Mouse (Mus musculus) limb, embryonic 11.5 days (tissue): ENCODE measurements at regions not wholly inside any gene's neighbourhood (a gene's known extent, or its start where the extent isn't known, plus 50 kb on each side); places are given as distances from the start of the nearest gene placed in this dataset.

Experiments
- ATAC-seq: fragments of 200-750 bp; cut with Nextera tagmentation; 2 replicates; pipeline ENCODE4 v1.8.0; 2017; ENCODE audit warnings: low read depth; ENCODE audit not compliant: insufficient number of reproducible peaks, low FRiP score, low TSS enrichment
- DNase-seq: peaks from one replicate; pipeline ENCODE4 v3.0.0-alpha.2; 2015; ENCODE audit warnings: low spot score
- H3K27ac ChIP-seq: fragments of 300-500 bp; sonication (generic); replicated peaks from 2 replicates; pipeline ENCODE4 v1.5.1; 2014; ENCODE audit warnings: low read depth, mild to moderate bottlenecking, low read length
- H3K27me3 ChIP-seq: fragments of 300-500 bp; sonication (generic); 2 replicates; pipeline ENCODE4 v1.6.1; 2014; ENCODE audit warnings: mild to moderate bottlenecking, low read length, mixed read lengths; ENCODE audit not compliant: control insufficient read depth, insufficient read depth
- H3K36me3 ChIP-seq: fragments of 300-500 bp; sonication (generic); 2 replicates; pipeline ENCODE4 v1.6.1; 2014; ENCODE audit warnings: mild to moderate bottlenecking, low read length, moderate library complexity, mixed read lengths; ENCODE audit not compliant: control insufficient read depth, insufficient read depth
- H3K4me1 ChIP-seq: fragments of 300-500 bp; sonication (generic); 2 replicates; pipeline ENCODE4 v1.6.1; 2014; ENCODE audit warnings: low read length, mixed read lengths; ENCODE audit not compliant: control insufficient read depth, insufficient read depth
- H3K4me2 ChIP-seq: fragments of 300-500 bp; sonication (generic); 2 replicates; pipeline ENCODE4 v1.6.1; 2014; ENCODE audit warnings: low read depth, mild to moderate bottlenecking, moderate library complexity; ENCODE audit not compliant: severe bottlenecking
- H3K4me3 ChIP-seq: fragments of 300-500 bp; sonication (generic); 2 replicates; pipeline ENCODE4 v1.5.1; 2014; ENCODE audit warnings: low read depth, low read length
- H3K9ac ChIP-seq: fragments of 300-500 bp; sonication (generic); 2 replicates; pipeline ENCODE4 v1.6.1; 2014; ENCODE audit warnings: mild to moderate bottlenecking, low read length
- H3K9me3 ChIP-seq: fragments of 300-500 bp; sonication (generic); 2 replicates; pipeline ENCODE4 v1.6.1; 2016; ENCODE audit warnings: low read length; ENCODE audit not compliant: control insufficient read depth
- WGBS: fragments of 180-500 bp; shearing (Covaris S2); extraction: QIAGEN DNeasy Blood & Tissue Kit; methylation state at CpG from one replicate; pipeline ENCODE4 v1.1.7; 2014; 5-methylcytosine and 5-hydroxymethylcytosine counted together

DNA sequence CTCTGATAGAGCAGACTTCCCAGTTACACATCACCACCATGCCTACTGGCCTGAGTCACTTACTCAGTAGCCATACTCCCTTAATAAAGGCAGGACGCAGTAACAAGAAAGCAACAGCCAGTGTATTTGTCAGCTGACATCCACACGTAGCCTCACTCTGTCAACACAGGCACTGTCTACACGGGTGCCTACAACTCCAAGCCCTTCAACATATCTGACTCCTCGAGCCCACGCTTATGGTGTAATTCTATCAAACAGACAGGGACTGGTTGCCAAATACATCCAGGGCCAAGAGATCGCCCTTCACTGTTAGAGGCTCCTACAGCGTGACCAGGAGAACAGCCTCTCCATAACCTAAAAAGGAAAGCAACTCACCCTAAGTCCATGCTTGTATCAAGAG lies 188.1 kb upstream of the Spred2 start:
- no peaks in the 10 kb centered on the region for H3K27me3 ChIP-seq
- H3K36me3 ChIP-seq: no peaks in the 10 kb centered on the region
- no peaks in the 10 kb centered on the region; the same call in 1 of the 2 replicates for H3K9me3 ChIP-seq
- H3K4me3 ChIP-seq: no peak overlapping the region
- DNase-seq (no peak), ATAC-seq (no peak)
- no peak overlapping the region for H3K9ac ChIP-seq
- no peak overlapping the region for H3K4me2 ChIP-seq
- peaks cover 27% of the 10 kb centered on the region for H3K4me1 ChIP-seq
- 87% methylated on average over 7 of the region's 7 CpGs for WGBS
- H3K27ac ChIP-seq: no peak overlapping the region

DNA sequence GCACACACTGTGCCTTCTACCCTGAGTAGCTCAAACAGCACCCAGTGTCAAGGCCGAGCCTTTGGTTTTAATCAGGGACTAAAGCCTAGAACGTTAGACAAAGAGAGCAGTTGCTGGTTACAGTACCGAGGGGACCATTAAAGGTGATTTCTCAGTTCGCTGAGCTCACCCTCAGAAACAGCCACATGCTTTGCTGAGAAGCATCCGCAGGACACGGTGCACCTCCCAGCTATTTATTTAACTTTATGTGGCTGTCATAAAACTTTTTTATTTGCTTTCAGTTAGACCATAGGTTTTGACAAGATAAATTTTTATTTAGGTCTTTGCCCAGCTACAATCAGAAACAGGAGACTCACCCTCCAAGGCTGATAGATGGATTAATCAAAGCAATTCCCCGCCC lies 187.2 kb upstream of the Spred2 start:
- H3K9me3 ChIP-seq: no peaks in the 10 kb centered on the region; the same call in 1 of the 2 replicates
- H3K9ac ChIP-seq: no peak overlapping the region
- H3K4me3 ChIP-seq: no peak overlapping the region
- WGBS: 10% methylated on average over 7 of the region's 7 CpGs
- peaks cover 27% of the 10 kb centered on the region for H3K4me1 ChIP-seq
- ATAC-seq (no peak), DNase-seq (no peak)
- H3K36me3 ChIP-seq: no peaks in the 10 kb centered on the region
- no peak overlapping the region for H3K4me2 ChIP-seq
- H3K27me3 ChIP-seq: no peaks in the 10 kb centered on the region
- peak overlapping the region; percentile 33; the same call in 1 of the 2 replicates for H3K27ac ChIP-seq

DNA sequence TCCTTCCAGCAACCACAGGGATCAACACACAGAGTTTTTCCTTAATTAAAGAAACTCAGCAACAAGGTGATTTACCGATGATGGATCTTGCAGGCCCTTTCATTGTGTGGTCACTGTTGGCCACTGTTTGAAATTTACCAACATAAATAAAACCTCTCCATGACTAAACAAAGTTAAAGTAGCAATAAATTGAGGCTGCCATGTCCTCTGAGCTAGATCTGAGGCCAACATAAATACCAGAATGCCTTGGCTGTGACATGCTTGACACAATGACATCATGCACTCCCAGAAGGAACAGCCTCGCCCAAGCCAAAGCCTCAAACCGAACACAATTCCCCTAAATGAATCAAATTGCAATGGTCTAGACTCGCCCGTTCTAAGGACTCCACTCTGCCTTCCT lies 186.8 kb upstream of the Spred2 start:
- Histone ChIP-seq H3K36me3 (no peaks in the 10 kb centered on the region), H3K9ac (no peak overlapping the region), H3K4me1 (peaks cover 27% of the 10 kb centered on the region), H3K4me2 (no peak overlapping the region), H3K4me3 (no peak overlapping the region), H3K27ac (no peak overlapping the region), H3K27me3 (no peaks in the 10 kb centered on the region), H3K9me3 (no peaks in the 10 kb centered on the region; the same call in 1 of the 2 replicates)
- 18% methylated on average over 5 of the region's 5 CpGs for WGBS
- DNase-seq: no peak
- peak; percentile 48; the same call in 1 of the 2 replicates for ATAC-seq

DNA sequence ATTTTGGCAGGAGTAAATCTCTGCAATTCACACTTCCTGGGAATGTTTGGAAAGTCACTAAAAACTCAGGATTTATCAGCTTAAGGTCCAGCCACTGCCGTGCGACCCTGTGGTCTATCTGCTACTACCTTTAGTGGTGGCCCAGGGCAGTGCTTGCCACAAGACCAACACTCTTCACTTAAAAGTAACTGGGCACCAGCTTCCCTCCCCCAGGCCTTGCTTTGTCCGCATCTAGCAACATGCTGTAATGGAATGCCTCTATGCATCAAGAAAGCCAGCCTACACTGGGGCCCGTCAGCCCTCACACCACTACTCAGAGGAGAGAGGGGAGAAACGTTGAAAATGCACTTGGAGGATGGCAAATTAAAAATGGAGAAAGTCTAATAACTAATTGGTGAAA lies 186.4 kb upstream of the Spred2 start:
- Histone ChIP-seq H3K9me3 (no peaks in the 10 kb centered on the region; the same call in 1 of the 2 replicates), H3K4me3 (no peak overlapping the region), H3K27me3 (no peaks in the 10 kb centered on the region), H3K36me3 (no peaks in the 10 kb centered on the region), H3K4me2 (no peak overlapping the region), H3K27ac (no peak overlapping the region), H3K9ac (no peak overlapping the region), H3K4me1 (peaks cover 27% of the 10 kb centered on the region)
- ATAC-seq: peak; percentile 49; the same call in 1 of the 2 replicates
- WGBS: 21% methylated on average over 5 of the region's 5 CpGs
- peak; percentile 52 for DNase-seq

DNA sequence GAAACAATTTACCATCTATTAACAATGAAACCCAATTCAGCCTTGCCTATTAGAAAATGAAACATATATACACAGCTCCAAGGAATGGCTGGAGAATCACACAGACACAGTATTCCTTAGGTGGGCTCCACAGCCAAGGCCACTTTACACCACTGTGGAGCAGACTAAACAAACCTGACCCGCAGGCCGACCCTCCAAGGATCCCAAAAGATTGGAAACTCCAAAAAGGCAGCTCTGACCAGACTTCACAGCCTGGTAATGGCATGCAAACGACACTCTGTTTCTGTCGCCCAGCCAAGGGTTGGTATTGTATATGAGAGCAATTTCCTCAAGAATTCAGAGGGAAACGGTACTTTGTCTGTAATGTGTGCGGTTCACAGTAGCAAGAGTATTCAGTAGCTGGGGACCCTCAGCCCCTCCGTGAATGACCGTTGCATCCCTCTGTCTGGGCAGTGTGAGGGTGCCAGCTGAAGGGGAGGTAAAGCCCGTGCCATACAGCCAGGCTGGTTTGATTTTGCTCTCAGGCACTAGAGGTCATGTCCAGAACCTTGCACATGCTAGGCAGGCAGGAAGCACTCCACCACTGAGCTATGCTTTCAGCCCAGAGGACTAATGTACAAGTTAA lies 184.5 kb upstream of the Spred2 start:
- Histone ChIP-seq H3K4me1 (peaks cover 27% of the 10 kb centered on the region), H3K27me3 (no peaks in the 10 kb centered on the region), H3K4me2 (no peak overlapping the region), H3K9me3 (no peaks in the 10 kb centered on the region), H3K27ac (no peak overlapping the region), H3K9ac (no peak overlapping the region), H3K4me3 (no peak overlapping the region), H3K36me3 (no peaks in the 10 kb centered on the region)
- ATAC-seq (peak; percentile 18; the same call in 1 of the 2 replicates), DNase-seq (no peak)
- WGBS: 36% methylated on average over 9 of the region's 9 CpGs

DNA sequence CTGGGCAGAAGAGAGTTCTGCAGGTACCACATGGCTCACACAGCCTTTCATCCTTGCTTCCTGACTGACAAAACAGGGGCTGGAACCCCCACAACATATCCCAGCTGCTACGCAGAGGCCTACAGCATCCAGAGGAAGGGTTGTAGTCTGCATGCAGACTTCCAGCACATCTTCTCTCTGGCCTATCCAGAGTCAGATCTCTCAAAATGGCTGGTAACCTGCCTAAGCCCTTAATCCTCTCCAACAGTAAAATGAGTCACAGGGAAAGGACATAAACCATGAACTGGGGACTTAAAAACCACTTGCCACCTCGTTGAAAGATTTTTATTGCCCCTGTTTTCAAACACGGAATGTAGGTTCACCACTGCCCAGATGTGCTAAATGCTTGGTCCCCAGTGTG lies 183.6 kb upstream of the Spred2 start:
- Histone ChIP-seq H3K27me3 (no peaks in the 10 kb centered on the region), H3K4me3 (no peak overlapping the region), H3K36me3 (no peaks in the 10 kb centered on the region), H3K27ac (no peak overlapping the region), H3K4me1 (peaks cover 27% of the 10 kb centered on the region), H3K9ac (no peak overlapping the region), H3K4me2 (no peak overlapping the region), H3K9me3 (no peaks in the 10 kb centered on the region)
- ATAC-seq (no peak), DNase-seq (no peak)
- WGBS: 24% methylated on average over 3 of the region's 3 CpGs

DNA sequence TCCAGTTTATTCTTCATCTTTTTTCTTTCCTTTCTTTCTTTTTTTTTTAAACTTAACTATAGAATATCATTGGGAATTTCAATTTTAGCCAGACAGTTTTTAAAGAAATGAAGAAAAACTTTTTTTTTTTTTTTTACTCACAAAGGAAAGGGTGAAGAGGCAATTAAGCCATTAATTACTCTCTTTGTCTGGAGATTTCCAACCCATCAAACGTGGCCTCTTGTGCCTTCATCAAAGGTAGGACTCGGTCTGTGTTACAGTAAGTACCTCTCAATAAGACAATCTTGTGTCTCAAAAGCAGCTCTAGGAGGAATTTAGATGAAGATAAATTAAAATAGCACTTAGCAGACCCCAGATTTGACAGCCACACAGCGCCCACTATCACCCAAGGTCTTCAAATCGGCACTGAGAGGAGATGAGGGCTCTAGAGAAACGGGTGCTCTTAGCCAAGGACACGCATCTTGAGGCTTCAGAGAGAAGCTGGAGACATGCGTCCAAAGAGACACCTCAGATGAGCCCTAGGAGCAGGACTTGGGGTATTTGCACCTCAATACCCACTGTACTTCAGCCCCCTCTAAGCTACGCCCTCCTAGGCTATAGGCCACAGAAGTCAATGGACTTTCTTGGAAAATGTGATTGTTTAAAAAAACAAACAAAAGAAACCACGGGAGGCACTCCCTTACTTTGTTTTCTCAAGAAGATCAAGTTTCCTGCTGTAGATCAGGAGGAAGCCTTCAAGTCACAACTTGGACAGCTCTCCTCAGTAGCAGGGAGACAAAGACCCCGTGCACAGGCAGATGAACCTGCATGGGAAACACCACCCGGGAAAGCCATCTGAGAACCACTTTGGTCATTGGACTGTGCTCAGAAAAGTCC lies 176.8 kb upstream of the Spred2 start:
- no peak overlapping the region for H3K9ac ChIP-seq
- 0 out of 2 replicates have a peak, but pooled peaks cover 3% of the 10 kb centered on the region for H3K4me1 ChIP-seq
- no peak overlapping the region for H3K4me2 ChIP-seq
- WGBS: 56% methylated on average over 11 of the region's 11 CpGs
- ATAC-seq: no peak
- no peaks in the 10 kb centered on the region for H3K27me3 ChIP-seq
- no peaks in the 10 kb centered on the region for H3K9me3 ChIP-seq
- H3K36me3 ChIP-seq: no peaks in the 10 kb centered on the region
- DNase-seq: no peak
- no peak overlapping the region for H3K27ac ChIP-seq
- no peak overlapping the region for H3K4me3 ChIP-seq

DNA sequence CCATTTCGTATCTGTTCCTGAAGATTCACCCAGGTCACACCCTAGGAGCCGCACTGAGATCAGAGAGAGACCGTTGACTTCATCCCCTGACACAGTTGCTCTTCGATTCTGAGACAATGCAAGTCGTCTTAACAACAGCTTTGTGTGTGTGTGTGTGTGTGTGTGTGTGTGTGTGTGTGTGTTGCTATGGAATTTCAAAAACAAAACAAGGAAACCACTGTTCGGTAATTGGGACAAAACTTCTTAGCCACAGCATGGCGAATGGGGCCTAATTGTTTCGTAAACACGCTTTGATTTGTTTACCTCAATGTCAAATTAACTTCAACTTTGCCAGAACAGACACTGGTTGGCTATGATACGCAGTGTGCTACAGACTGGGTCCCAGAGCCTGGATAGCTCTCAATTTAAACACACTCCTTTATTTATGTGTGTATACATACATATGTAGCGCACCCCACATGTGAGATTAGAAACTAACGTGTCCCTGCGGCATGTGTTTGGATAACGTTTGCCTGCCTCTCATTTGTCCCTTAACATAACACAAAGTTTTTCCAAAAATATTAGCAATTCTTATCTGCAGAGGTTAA lies 176.1 kb upstream of the Spred2 start:
- Histone ChIP-seq H3K4me1 (0 out of 2 replicates have a peak, but pooled peaks cover 3% of the 10 kb centered on the region), H3K9me3 (0 out of 2 replicates have a peak, but pooled peaks cover under 1% of the 10 kb centered on the region), H3K27ac (no peak overlapping the region), H3K4me2 (no peak overlapping the region), H3K36me3 (no peaks in the 10 kb centered on the region), H3K27me3 (no peaks in the 10 kb centered on the region), H3K9ac (no peak overlapping the region), H3K4me3 (no peak overlapping the region)
- ATAC-seq (no peak), DNase-seq (no peak)
- 69% methylated on average over 14 of the region's 14 CpGs for WGBS
